Mouse (Mus musculus) embryo, embryonic 11.5 days (tissue): ENCODE measurements at regions not wholly inside any gene's neighbourhood (a gene's known extent, or its start where the extent isn't known, plus 50 kb on each side); places are given as distances from the start of the nearest gene placed in this dataset.

Experiments used
- DNase-seq: peaks from one replicate; pipeline ENCODE4 v3.0.0-alpha.2; 2012; ENCODE audit warnings: low read depth, low spot score

DNA sequence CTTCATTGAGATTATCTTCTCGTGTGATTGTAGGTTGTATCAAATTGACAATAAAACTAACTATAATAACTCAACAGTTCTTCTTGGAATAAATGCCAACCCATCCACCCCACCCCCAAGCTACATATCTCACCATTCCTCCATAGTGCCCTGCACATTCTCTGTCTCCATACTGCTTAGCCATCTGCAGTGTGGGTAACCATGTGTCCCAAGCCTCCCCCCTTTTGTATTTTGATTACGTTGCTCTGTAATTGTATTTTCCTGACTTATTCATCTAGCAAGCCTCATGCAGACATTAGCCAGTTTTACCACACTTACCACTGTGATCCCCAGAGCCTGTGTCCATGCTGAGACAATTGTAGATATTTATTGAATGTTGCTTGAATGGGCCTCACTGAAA lies 129.7 kb upstream of the Smarca2 start:
- DNase-seq: no peak

DNA sequence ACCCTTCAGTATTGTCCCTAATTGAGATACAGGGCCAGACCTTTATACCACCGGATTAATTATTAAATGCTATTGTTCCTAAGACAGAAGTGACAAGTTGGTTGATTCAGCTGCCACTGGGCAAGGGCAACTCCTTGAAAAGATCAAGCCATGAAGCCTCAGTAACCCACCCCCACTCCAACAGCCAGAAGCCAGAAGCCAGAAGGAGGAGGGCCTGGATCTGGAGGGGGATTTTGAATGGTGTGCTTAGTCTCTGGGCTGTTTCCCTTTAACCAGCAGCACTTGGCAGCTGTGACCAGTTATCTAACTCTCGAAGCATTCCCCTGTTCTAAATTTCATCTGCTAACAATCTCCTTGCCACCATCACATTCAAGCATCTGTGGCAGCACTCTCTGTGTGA lies 129.1 kb upstream of the Smarca2 start:
- no peak for DNase-seq

DNA sequence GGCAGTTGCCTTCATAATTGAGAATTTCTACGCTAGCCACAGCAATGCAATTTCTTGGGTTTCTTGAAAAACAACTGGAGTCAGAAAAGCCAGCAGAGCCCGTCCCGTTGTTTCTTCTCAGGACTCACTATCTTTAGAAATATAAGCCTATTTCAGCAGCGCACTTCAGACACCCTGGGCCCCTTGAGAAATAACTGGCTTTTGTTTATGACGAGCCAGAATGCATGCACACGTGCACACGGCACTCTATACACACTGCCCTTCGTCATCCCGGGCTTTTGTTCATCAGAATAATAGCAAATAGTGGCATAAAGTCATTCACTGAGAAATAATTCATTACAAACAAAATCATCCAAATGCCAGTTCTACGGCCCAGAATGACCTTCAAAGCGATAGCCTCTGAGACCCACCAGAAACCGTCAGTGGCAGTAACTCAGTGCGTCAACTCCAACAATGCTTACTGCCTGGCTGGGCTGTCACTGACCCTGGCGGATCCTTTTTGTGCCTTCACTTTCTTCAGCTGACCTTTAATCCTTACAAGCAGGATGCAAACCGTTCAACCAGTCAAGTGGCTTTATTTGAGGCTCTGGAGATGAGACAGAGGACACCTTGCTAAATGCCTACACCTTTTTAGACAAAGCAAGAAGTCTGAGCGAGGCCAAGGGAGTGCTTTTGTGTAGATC lies 126.7 kb upstream of the Smarca2 start:
- no peak for DNase-seq

DNA sequence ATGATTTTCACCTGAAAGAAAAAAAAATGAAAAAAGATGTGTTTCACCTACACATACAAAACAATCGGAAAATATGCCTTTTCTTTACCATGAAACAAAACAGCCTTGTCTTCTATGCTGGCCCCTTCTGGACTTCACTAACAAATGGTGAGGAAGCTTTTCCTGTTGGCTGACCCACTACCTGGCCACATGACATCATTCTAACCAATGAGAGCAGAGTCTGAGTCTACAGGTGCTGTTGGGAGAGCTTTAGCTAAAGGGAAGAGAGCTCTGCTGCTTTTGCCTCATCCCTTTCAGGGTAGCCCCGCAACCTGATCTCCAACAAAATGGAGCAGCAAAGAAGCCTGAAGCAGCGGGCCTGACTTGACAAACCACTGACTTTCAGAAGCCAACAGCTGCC lies 120.5 kb upstream of the Smarca2 start:
- DNase-seq: no peak

DNA sequence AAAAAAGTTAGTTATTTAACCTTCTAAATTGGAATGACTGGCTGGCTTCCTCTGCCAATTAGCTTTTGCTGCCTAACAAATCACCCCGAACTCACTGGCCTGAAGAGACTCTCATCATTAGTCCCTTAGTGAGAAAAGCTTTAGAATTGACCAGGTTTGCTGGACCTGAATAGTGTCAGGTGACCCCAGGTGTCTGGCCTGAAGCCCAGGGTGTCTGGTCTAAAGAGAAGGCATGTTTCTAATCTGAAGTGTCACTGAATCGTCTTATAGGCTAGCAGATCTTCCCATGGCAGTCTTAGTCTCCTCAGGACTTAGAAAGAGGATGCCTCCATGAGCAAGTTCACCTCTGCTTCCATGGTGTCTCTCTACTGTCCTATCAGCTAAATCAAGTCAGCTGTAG lies 112.0 kb upstream of the Smarca2 start:
- DNase-seq: no peak

DNA sequence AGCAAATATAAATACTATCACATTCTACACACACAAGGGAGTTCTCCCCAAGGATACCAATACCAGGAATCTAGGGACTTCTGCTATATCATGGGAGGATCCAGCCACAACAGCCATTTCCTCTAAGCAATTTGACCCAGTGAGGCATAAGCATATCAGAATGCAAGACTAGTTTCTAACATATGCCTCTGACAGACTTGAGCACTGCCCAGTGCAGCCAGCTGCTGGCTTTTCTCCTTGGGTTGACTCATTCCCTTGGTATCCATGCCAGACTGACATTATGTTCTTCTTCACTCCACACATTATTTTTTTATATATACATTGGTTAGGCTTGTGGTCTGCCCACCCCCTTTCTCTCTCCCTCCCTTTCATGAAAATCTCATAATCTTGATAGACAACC lies 103.8 kb upstream of the Smarca2 start:
- DNase-seq: no peak

DNA sequence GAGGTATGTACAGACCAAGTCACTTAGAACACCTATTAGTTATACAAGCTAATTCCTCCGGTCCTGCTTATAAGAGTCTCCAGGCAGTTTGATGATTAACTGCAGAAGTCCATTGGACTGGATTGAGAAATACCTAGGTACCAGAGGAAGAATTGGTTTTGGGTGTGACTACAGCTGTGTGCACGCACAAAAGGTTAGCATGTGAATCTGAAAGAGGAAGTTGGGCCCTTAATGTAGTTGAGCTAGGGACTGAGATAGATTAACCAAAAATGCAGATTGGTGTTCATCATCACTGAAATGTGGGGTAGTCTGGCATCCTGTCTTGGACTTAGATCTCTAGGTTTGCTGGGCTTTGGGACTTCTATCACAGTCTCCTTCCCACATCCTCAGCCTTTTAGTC lies 100.8 kb upstream of the Smarca2 start:
- DNase-seq: no peak

DNA sequence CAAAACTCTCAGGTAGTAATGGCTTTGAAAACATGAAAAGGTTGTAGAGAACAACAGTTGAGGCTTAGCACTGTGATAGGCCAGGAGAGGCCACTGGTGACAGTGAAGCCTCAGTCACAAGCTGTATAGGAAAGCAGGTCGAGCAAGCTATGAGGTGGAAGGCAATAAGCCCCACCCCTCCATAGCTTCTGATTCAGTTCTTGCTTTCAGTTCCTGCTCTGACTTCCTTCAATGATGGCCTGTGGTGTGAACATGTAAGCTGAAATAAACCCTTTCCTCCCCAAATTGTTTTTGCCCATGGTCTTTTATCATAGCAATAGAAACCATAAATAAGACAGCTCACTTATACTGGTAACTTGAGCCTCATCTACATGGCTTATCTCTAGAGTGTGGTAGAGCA lies 98.0 kb upstream of the Smarca2 start:
- no peak for DNase-seq

DNA sequence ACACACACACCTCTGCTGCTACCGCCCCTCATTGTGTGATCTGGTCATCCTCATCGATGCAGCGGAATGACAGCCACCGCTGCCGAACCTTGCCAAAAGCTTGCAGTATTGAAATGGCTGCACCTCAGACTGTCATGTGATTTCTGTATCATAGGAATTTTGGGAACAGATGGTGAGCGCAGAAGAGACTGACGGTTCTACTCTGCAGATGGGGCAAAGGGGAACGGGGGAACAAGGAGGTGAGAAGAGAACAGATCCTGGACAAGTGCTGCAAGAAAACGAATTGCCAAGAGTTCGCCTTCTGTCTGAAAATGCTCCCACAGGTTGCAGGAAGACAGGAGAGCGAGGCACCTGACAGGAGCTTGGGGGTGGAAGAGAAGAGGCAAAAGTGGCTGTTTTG lies 96.9 kb upstream of the Smarca2 start:
- DNase-seq: no peak

DNA sequence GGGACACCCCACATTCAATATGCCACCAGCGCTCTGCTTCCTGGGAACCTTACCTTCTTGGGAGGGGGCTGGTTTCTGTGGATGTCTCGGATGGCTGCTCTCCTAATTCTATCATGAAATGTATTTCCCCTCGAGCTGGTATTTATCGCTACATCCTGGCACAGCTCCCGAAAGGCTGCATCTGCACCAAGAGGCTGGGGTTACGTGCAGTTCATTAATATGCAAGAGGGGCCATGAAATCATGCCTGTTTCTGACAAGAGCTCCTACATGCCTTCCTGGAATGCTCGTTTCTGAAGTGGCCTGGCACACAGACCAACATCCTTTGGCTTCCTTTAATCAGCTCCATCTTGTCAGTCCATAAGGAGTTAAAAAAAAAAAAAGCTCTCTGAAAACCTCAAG lies 96.2 kb upstream of the Smarca2 start:
- DNase-seq: no peak

DNA sequence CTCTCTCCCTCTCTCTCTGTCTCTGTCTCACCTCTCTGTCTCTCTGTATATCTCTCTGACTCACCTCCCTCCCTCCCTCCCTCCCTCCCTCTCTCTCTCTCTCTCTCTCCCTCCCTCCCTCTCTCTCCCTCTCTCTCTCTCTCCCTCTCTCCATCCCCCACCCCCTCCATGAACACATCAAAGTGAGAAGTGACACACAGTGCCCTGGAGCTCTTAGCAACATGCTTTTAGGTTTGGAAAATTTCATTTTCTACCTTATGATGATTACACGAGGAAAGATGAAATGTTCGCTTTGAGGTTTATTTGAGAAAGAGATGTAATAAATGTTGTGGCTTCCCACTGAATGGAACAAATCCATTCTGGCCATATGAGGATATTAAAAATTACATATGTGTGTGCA lies 95.6 kb upstream of the Smarca2 start:
- no peak for DNase-seq

DNA sequence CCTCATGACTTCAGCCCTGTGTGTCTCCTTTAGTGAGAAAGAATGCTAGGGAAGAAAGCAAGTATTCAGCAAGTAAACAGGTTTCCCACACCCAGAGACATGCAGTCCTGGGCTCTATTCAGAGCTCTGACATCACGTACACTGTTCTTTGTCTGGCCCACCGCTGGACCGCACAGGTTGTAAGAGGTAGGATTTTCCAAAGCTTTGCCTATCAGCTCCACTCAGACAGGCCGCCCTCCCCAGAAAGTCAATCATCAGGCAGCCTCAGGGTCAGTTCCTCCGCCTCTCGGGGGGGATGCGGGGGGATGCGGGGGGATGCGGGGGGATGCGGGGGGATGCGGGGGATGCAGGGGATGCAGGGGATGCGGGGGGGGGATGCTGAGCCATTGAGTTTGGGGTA lies 94.7 kb upstream of the Smarca2 start:
- no peak for DNase-seq

DNA sequence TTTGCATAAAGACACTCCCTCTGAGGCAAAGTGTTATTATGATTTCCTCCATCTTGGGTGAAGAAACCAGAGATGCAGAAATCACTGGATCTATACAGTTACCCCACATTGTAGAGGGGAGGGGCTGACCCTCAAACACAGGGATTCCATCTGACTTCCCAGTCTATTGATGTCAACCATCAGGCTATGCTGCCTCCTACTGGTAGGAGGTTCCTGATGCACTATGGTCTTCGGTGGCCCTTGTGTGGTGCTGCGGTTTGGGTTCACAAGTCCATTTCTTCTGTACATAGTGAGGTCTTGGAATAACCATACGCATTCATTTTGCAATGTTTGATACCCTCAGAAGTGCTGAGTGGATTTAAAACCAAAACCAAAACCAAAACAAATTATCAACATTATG lies 94.0 kb upstream of the Smarca2 start:
- no peak for DNase-seq

DNA sequence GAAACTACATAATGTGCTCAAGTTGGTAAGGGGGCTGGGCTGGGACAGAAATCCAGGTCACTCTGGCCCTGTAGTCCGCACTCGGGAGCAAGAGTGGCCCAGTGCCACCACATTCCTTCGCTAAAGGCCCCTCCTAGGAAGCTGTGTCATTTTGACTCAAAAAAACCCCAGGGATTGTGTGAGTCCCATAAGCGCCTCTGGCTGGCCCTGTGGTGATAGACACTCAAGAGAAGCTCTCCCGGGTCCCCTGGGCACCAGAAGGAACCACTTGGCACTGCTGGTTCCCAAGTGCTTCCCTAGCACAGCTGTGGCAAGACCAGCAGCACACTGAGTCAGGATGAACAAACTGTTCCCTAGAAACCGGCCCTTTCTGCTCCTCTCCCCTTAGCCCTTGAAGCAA lies 93.1 kb upstream of the Smarca2 start:
- no peak for DNase-seq

DNA sequence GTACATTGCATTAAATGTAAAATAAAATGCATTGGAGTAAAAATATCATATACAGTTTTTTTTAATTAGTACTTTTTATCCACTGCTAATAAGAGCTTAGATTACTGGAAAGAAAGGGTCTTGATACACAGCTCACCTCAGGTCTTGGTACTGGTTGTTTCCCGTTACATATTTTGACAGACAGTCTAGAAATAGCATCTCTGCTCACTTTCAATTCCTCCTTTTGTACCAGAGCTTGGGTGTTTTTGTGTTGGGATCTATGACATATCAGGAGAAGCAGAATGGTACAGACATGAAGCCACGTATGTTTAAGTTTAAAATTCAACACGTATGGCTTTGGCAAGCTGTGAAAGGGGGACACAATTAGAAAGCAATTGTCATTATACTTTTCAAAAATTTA lies 80.3 kb upstream of the Smarca2 start:
- no peak for DNase-seq

DNA sequence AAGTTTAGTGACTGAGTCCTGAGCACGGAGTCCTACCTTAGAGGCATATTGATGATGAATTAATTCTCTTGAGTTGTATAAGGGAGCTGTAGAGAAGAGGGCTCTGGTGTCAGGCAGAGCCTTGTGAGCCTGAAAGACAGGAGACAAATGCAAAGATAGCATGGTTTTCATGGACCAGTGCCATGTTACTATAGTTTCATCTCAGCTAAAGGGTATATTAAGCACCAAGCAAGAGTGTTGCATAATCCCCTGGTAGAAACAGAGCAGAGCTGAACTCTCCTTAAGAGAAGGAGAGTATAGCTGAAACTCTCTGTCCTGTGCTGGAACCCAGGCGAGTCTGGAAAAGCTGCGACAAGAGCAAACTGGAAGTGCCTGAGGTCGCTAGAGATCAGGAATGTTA lies 73.5 kb upstream of the Smarca2 start:
- DNase-seq: no peak

DNA sequence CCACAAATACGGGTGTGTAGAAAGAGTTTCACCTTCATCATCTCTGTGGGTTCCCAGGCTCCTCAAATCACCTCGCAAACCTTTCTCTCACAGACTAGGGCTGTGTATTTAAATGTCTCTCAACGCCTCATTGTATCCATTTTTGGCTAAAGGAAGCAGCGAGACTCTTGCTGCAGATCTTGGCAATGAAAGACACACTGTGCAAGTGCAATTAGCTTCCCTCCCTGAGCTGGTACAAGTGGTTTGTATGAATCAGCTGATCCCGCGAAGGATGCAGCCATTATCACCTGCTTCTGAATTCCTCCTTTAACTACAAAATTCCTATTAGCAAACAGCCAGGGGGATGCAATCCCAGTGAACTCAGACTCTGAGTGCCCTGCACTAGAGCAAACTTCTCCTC lies 72.3 kb upstream of the Smarca2 start:
- DNase-seq: no peak

DNA sequence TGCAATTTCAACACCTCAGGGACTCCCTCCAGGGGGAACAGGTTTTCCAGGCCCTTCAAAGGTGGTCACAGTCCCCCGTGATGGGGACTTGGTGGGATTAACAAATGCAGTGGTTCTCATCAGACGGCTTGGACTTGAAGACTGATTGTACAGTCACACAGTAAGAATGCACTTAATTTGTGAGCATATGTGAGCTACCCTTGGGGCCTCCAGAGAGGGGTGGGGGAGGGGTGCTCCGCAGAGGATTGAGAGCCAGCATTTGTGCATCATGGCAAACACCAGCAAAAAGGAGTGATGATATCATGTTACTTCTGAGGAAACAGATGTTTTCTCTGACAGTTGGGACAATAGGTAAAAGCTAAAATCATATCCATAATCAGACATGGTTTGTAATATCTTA lies 59.2 kb upstream of the Smarca2 start:
- peak; percentile 29 for DNase-seq

DNA sequence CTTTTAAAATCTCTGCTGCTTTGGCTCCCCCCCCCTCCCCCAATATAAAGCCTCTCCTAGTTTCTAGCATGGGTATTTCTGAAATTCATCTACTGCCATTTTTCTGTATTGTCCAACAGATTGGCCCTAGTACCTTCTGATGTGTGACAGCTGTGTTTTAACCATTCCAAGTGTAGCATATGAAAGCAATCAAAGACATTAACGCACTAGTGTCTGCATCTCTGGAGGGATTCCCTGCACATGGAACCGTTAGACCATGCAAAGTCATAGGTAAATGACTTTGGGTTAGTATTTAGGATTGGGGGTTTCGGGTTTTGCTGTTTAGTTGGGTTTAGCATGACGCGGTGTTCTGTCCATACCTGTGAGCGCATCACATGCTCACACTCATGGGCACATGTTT lies 57.3 kb upstream of the Smarca2 start:
- no peak for DNase-seq

DNA sequence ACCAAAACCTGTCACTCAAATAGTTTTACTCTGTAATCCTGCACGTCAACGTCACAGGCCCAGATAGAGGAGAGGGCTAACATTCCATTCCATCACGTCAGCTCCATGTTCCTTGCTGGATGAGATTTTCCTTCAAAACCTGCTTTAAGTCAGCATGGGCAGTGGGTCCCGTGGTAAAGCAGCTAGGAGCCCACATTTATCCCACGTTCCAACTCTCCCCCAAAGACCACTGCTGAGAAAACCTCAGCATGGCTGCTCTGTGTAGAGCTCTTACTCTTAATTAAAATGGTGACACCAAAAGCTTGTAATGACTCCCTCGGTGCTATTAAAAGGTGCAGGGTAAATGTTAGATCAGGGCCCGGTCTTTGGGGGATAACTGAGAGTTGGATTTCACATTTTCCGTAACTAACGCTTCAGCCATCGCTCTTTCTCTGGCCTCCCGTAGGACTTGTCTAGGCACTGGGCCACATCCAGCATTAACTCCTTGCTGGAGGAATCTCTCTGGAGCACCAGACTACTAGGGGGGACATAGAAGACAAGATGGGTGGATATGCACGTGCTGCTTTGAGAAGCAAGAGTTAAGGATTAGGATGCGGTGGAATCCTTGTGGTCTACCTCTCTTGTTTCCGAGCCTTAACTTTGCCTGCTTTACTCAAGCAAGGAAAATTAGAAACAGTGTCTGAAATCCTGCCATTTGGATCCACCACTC lies 56.1 kb upstream of the Smarca2 start:
- DNase-seq: no peak

DNA sequence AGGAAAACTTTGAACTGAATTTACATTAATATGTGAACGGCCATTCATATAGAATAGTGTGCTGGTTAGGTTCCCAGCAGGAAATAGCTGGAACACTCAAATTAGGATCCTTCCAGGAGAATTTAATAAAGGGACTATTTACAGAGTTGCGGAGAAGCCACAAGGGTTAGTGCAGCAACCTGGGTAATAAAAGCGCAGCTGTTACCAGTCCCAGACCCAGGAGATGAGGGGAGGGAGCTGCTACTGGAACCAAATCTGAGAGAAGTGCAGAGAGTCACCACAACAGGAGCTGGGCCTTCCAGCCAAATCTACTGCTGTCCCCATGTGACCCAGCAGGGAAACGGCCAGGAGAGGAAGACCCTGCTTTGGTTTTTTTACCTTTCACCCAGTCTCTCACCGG lies 54.6 kb upstream of the Smarca2 start:
- DNase-seq: no peak
